Mouse (Mus musculus): ENCODE data around the gene Cebpe.

The Cebpe gene

GRCm38 (mm10) chr14:54712074-54712473, at the start of gene Cebpe:
Cebpe (minus strand) TSS chr14:54712174.
- no peak for DNase-seq (ENCODE audit: low read depth)

GRCm38 (mm10) chr14:54756382-54756781, 44.4 kb upstream of the Cebpe start:
- no peak for DNase-seq (ENCODE audit: low read depth)

GRCm38 (mm10) chr14:54754602-54755018, 42.6 kb upstream of the Cebpe start:
- no peak for DNase-seq (ENCODE audit: low read depth)

DNA sequence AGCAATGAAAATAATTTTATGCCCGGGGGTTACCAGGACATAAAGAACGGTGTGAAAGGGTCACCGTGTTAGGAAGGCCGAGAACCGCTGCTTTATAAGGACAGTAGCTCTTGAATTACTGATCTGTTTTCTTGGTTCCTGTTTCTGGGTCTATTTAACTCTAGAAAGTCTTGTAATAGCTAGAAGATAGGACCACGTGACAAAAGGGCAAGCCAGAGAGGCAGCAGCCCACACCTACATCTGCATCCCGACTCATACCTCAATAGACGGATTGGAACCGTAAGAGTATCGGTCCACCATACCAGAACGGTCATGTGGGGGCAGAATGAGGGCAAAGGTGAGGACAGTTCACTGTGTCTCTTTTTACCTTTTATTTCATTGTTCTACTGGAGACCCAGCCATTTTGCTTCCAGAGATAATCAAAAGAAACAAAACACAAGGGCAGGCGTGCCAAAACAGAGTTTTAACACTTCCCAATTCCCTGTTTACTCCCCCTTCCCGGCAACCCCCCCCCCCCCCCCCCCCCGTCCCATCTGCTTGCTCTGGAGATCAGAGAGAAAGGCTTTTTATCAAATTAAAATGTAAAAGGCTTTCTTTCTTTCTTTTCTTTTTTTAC, 42.1 kb upstream of the Cebpe start:
- no peak for DNase-seq (ENCODE audit: low read depth)

GRCm38 (mm10) chr14:54752938-54753337, 41.0 kb upstream of the Cebpe start:
- DNase-seq (ENCODE audit: low read depth) = no peak

DNA sequence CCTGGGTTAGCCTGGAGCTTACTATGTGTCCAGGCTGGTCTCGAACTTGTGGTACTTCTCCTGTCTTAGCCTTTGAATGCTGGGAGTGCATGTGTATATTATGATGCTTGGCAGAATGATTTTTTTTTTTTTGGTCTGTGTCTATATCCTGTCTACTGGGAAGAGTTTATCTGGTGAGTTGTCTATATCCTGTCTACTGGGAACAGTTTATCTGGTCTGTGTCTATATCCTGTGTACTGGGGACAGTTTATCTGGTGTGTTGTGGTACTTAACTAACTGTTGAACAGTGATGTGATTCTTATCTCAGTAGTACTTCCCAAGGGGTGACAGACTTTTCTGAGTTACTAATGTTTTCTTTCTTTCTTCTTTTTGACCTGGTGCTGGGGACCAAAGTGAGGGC, 39.8 kb upstream of the Cebpe start:
- DNase-seq (ENCODE audit: low read depth) = no peak

DNA sequence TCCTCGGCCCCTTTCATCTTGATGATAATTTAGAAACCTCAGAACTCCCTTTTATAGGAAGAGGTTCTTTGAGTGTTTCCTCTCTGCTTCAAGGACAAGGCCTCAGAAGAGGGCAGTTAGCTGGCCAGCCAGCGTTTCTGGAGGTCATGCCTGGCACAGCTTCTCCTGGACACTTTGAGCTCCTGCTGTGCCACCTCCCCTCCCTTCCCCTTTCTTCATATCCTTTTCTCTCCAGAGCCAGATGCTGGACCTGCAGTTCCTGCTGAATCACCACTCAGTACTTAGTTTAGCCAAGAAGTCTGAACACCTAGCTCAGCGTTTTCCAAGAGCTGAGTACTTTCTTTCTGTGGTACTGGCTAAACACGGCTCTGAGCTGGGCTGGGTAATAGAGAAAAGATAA, 37.3 kb upstream of the Cebpe start:
- DNase-seq (ENCODE audit: low read depth) = no peak

DNA sequence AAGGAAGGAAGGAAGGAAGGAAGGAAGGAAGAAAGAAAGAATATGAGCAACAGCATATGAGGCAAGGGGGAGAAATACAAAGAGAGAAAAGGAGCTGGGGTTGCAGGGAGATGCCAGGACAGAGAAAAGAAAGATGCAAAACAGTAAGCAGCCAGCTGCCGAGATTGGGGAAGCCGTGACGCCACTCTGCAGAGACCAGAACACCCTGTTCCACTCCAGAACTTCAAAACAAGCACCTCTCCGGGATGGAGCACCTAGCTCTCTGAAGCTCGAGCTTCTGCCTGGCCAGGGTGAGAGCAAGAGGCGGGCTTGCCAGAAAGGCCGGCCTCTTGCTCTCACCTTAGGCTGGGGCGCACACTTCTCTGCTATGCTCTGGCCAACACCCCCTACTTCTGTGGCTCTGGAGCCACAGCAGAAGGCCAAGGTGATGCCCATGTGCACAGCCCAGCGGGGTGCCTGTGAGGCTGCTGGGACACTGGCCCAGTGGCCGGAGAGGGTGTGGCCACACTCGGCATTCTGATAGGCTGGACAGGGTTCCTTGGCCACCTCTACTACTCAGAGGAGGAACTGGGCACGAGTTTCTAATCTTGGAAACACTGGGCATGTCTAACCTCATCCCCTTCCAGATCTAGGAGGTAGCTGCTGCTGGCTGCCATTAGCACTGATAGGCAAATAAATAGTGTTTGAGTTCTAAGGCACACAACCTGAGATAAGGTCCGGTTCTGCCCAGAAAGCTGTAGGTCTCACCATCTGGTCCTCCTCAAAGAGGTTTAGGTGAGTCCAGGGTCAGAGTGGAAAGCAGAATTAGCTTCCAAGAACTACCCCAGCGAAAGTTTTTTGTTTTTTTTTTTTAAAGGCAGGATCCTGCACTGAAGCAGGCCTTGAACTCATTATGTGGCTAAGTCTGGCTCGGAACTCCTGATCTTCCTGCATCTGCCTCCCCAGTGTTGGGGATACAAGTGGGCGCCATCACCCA, 36.3 kb upstream of the Cebpe start:
- no peak for DNase-seq (ENCODE audit: low read depth)

- DNase-seq (ENCODE audit: low read depth) = no peak
Measured at GRCm38 (mm10) chr14:54746038-54746437, 34.1 kb upstream of the Cebpe start.

DNA sequence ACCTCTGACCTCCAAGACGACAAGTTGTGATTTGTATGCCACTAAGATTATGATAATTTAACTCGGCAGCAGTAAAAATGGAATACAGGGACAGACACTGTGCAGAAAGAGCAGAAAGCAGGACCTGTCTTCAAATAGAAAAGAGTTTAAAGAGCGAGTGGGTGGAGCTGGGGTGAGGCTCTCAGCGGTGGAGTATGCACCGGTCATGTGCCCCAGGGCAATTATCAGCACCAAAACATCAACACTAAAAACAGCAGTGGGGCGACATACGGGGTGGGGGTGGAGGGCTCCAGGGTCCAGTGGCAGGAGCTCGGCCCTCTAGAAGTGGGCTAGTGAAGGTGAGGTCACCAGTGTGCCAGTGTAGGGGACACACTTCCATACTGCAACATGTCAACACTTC, 32.5 kb upstream of the Cebpe start:
- no peak for DNase-seq (ENCODE audit: low read depth)

- DNase-seq (ENCODE audit: low read depth) = no peak
Measured at GRCm38 (mm10) chr14:54742375-54742774, 30.4 kb upstream of the Cebpe start.

GRCm38 (mm10) chr14:54741721-54742120, 29.7 kb upstream of the Cebpe start:
- no peak for DNase-seq (ENCODE audit: low read depth)

DNA sequence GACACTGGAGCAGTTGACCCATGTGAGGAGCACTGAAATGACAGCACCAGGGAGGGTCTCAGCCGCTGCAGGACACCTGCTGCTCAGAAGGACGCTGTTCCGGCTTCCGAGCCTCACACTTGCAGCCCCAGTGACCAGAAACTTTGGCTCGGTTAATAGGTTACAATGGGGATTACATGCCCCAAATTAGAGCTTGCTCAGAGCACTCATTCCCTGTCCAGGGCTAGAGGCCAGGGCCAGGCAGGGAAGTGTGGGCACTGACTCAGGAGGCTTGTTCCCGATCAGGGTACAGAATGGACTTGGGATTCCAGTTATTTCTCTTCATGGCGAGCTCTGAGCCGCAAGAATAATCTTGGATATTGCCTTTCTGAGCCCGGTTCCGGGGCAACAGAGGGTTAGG, 25.7 kb upstream of the Cebpe start:
- no peak for DNase-seq (ENCODE audit: low read depth)

DNA sequence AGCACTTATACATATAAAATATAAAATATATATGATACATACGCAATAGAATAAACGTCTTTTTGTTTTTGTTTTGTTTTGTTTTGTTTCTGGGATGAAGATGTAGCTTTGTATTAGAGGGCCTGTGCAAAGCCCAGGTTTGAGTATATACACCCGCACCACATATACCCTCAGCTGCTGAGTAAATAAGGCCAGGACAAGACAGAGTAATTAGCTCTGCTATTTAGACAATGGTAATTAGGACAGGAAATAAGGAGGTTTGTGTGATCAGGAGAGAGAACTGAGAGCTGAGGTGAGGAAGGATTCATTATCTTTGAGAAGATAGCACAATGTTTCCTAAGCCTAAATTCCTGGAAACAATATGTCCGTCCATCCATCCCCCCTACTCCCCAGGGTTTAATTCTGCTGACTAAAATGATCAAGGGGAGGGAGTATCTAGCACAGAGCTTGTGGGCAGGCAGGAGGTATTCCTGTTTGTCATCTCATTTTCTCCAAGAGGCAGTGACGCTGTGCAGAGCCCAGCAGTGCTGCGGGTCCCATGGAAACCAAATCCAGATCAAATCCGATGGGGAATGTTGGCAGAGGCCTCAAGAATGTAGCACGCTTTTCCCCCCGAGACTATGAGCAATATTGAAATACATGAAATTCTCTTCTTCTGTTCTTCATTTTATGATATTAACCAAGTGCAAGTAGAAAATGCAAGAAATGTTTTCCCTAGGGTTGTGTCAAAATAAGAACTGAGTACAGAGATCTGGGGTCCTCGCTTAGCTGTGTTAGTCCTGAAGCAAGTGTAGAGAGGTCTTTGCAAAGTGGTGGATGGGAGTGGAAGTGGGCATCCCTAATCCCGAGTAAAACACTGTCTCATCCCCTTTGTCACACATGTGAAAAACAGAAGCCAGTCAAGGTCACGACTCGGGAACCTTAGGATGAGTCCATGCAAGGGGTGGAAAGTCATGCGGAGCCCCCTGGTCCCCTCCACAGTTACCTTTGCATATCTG, 24.9 kb upstream of the Cebpe start:
- no peak for DNase-seq (ENCODE audit: low read depth)

DNA sequence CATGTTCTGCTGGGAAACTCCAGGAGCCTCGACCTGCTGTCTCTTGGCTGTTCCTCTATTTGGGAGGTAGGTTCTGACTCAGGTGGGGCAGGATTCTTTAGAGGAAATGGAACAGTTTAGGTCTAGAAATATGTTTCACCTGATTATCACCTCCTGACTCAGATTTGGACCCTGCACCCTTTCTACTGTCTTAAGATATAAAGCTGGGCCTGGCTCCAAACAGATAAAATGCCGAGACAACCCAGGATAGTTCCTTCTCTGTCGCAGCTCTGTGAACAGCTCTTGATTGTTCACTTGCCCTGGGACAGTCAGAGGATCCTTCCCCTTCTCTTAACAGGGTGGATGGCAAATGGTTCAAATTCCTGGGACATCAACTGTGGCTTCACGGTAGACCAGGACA, 23.2 kb upstream of the Cebpe start:
- DNase-seq (ENCODE audit: low read depth) = no peak

GRCm38 (mm10) chr14:54734004-54734403, 22.0 kb upstream of the Cebpe start:
- no peak for DNase-seq (ENCODE audit: low read depth)

- DNase-seq (ENCODE audit: low read depth) = no peak
Measured at GRCm38 (mm10) chr14:54732206-54732605, 20.2 kb upstream of the Cebpe start.

- DNase-seq (ENCODE audit: low read depth) = no peak
Measured at GRCm38 (mm10) chr14:54730305-54730704, 18.3 kb upstream of the Cebpe start.

DNA sequence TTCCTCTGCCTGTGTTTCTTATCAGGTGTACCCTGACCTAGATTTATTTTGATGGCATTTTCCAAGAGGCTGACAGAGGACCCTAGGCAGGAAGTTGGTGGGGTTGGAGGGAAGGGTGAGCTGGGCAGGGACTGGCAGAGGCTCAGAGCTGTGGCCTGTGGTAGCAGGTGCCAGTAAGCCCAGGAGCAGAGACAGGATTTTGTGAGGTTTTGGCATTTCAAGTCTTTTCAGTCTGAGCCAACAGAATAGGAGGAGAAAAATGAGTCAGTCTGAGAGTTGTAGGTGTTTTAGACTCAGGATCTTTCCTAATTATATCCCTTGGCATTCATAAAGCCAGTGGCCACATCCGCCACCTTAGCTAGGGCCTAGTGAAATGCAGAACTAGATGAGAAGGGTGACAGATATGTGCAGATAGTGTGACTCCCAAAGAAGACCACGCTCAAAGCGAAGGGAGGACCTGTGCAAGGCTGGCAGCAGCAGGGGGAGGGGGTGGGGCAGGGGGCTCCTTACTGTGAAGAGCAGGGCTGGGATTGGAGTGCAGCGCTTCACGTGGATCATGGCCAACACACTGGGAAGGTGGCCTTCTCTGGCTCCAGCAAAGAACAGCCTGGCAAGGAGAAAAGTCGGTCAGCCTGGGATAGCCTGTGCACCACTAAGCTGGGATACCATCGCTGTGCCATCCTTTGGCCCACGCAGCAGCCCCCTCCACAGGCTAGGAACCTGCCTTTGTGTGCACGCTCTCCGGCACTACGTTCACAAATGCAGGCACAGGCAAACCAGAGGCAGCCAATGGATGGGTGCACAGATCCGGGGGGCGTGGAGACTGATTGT, 17.1 kb upstream of the Cebpe start:
- no peak for DNase-seq (ENCODE audit: low read depth)

- no peak for DNase-seq (ENCODE audit: low read depth)
Measured at GRCm38 (mm10) chr14:54727565-54727964, 15.6 kb upstream of the Cebpe start.

DNA sequence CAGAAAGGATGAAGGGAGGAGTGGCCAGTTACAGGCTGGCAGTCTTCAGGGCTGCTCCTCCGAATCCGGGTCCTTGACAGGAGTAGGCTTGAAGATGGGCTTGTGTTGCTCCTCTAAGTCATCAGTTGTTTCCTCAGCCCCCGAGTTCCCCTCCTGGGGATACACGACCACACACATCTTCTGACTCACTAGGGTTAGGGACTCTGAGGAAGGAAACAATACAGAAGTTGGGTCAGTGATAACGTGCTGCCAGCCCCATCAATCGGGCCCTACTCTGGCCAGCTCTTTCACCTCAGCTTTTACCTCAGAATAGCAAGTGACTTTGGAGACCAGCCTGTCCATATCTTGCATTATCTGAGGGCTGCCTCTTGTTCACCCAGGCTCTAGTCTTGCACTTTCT, 12.1 kb upstream of the Cebpe start:
- no peak for DNase-seq (ENCODE audit: low read depth)

Data from induced T-regulatory cell, adult 2 months (primary cell).